Mouse (Mus musculus) heart, adult 2 months (tissue): ENCODE data around the gene Efcab6. TPM values are rescaled to one million over a fixed set of nuclear protein-coding genes. Genes with fewer than 3 reads are reported as not detected.
A peak's percentile ranks its signal among the peaks of the same experiment; 100 is the strongest.

Source experiments
- DNase-seq, 2 experiments: peaks; one replicate each; pipeline ENCODE4 v3.0.0; 2021
- H3K27ac ChIP-seq: fragments of 200-600 bp; 2 replicates; pipeline ENCODE4 v1.8.1; 2022
- H3K27me3 ChIP-seq: fragments of 200-500 bp; 2 replicates; pipeline ENCODE4 v1.6.1; 2012; ENCODE audit warnings: mild to moderate bottlenecking, low read length, inconsistent platforms, mixed read lengths; ENCODE audit not compliant: control insufficient read depth, insufficient read depth
- H3K36me3 ChIP-seq: fragments of 200-500 bp; 2 replicates; pipeline ENCODE4 v1.6.1; 2012; ENCODE audit warnings: low read length, inconsistent platforms; ENCODE audit not compliant: control insufficient read depth, insufficient read depth
- H3K4me1 ChIP-seq: fragments of 200-500 bp; 2 replicates; pipeline ENCODE4 v1.6.1; 2011; ENCODE audit warnings: low read length; ENCODE audit not compliant: control insufficient read depth, insufficient read depth
- H3K4me3 ChIP-seq: fragments of 200-600 bp; 2 replicates; pipeline ENCODE4 v1.8.1; 2022
- H3K79me2 ChIP-seq: fragments of 200-500 bp; replicated peaks from 2 replicates; pipeline ENCODE4 v1.6.1; 2012; ENCODE audit warnings: mild to moderate bottlenecking, inconsistent platforms, low read length, moderate library complexity, mixed read lengths; ENCODE audit not compliant: control insufficient read depth, insufficient read depth
- H3K9ac ChIP-seq: fragments of 200-500 bp; 2 replicates; pipeline ENCODE4 v1.6.1; 2012; ENCODE audit warnings: low read depth, mild to moderate bottlenecking, control low read depth, inconsistent platforms, low read length, mixed read lengths
- CTCF ChIP-seq: fragments of 200-600 bp; IDR thresholded peaks from 2 replicates; pipeline ENCODE4 v1.8.1; 2022; ENCODE audit warnings: antibody characterized with exemption, mild to moderate bottlenecking, moderate library complexity
- EP300 ChIP-seq: fragments of 200-500 bp; IDR thresholded peaks from 2 replicates; pipeline ENCODE4 v1.6.1; 2011; ENCODE audit warnings: low read depth, low read length, control low read depth; ENCODE audit not compliant: insufficient read depth
- POLR2A ChIP-seq: fragments of 200-500 bp; IDR thresholded peaks from 2 replicates; pipeline ENCODE4 v1.6.1; 2011; ENCODE audit warnings: mild to moderate bottlenecking, low read depth, low read length, control low read depth; ENCODE audit not compliant: insufficient read depth
- WGBS: fragments of 180-500 bp; shearing (Covaris S2); methylation state at CpG from one replicate; pipeline ENCODE4 v1.1.7; 2018; 5-methylcytosine and 5-hydroxymethylcytosine counted together
- intact Hi-C: fragments of 180-260 bp; cut with DNase I; formaldehyde crosslinking; loops from one replicate; pipeline ENCODE4 v1.15.1; 2025
- polyA plus RNA-seq: library from polyadenylated mRNA; depleted of rRNA; stranded (reverse); fragments of >200 nt; gene quantifications from 2 replicates; pipeline ENCODE4 v1.2.3, GENCODE M21; 2012
- total RNA-seq, 2 experiments: library from RNA; stranded (reverse); gene quantifications; 2 replicates each; pipeline ENCODE4 v1.2.3; 2021

Gene Efcab6
- total and polyA plus RNA-seq, 3 experiments = 0.18 TPM; not detected in 2

DNA sequence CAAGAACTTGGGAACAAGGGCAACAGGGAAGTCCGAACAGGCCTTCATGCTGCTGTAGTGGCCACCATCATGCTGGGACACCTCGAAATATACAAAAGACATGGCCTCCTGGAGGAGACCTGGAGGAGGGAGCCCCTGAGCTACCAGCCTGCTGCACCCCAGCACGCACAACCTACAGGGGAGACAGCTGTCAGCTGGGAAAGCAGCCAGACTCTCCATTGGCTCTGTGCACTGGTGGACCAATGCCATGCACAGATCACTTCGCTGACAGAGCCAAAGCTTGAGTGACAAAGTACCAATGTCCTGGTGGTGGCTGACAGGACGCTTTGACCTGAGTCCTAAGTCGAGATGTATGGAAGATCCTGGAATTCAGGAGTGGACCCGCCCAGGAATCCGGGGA, 30.9 kb upstream of the Efcab6 start:
- H3K27ac ChIP-seq = no peak overlapping the region
- H3K4me1 ChIP-seq = no peaks in the 10 kb centered on the region
- H3K4me3 ChIP-seq = no peak overlapping the region
- peak in 1 of 2 experiments; percentile 36 for DNase-seq
- H3K27me3 ChIP-seq = 0 out of 2 replicates have a peak, but pooled peaks cover 2% of the 10 kb centered on the region
- no peaks in the 10 kb centered on the region for H3K36me3 ChIP-seq
- intact Hi-C loops = no loop called here
- no peak overlapping the region for H3K9ac ChIP-seq
- TF ChIP-seq EP300 = no peak
- no peak for TF ChIP-seq POLR2A
- TF ChIP-seq CTCF = no peak
- no peaks in the 10 kb centered on the region for H3K79me2 ChIP-seq
- 57% methylated on average over 8 of the region's 8 CpGs for WGBS

DNA sequence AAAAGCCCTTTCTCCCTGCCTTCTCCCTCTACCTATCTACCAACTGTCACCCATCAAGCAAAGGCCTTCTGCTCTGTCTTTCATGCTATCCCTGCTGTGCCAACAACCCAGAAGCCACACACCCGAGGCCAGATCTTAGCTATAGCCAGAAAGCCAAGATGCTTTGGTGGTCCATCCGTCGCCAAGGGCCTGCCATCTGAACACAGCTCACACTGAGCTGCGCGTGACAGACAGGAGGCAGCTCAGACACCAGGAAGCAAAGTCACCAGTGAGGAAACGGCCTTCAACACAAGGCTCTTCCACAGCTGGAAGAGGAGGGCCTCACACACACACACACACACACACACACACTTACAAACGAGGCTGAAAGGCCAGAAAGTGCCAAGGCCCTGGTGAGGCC, 29.7 kb upstream of the Efcab6 start:
- H3K36me3 ChIP-seq = no peaks in the 10 kb centered on the region
- H3K4me3 ChIP-seq = no peak overlapping the region
- intact Hi-C loops = no loop called here
- 57% methylated on average over 7 of the region's 7 CpGs for WGBS
- H3K9ac ChIP-seq = no peak overlapping the region
- no peak overlapping the region for H3K27ac ChIP-seq
- no peaks in the 10 kb centered on the region for H3K4me1 ChIP-seq
- no peak for DNase-seq
- TF ChIP-seq POLR2A (no peak), EP300 (no peak), CTCF (no peak)
- 0 out of 2 replicates have a peak, but pooled peaks cover 2% of the 10 kb centered on the region for H3K27me3 ChIP-seq
- no peaks in the 10 kb centered on the region for H3K79me2 ChIP-seq

DNA sequence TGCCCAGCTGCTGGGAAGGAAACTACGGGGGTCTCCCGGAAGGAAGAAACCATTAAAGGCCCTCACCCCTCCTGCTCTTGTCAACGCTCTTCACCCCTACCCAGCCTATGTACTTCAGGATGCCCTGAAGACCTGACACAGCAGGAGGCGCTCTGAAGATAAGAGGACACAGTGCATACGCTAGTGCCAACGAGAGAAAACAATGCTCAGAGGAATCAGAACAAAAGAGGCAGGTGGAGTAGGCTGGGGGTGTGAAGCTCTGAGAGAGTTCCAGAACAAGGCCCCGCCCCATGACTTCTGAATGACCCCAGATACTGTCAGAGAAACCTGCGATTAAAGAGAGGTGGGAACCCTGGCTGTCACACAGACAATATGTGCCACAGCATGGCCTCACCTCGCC, 21.6 kb upstream of the Efcab6 start:
- DNase-seq = no peak
- Histone ChIP-seq H3K9ac (no peak overlapping the region), H3K4me1 (no peaks in the 10 kb centered on the region), H3K27me3 (no peaks in the 10 kb centered on the region), H3K4me3 (no peak overlapping the region), H3K27ac (no peak overlapping the region), H3K36me3 (no peaks in the 10 kb centered on the region), H3K79me2 (no peaks in the 10 kb centered on the region)
- intact Hi-C loops = no loop called here
- 38% methylated on average over 9 of the region's 9 CpGs for WGBS
- TF ChIP-seq POLR2A = no peak
- TF ChIP-seq EP300 = no peak
- TF ChIP-seq CTCF = no peak

GRCm38 (mm10) chr15:84086364-84086763, 21.2 kb upstream of the Efcab6 start:
- 23% methylated on average over 12 of the region's 12 CpGs for WGBS
- Histone ChIP-seq H3K4me3 (no peak overlapping the region), H3K79me2 (no peaks in the 10 kb centered on the region), H3K9ac (no peak overlapping the region), H3K27me3 (no peaks in the 10 kb centered on the region), H3K27ac (no peak overlapping the region), H3K4me1 (no peaks in the 10 kb centered on the region), H3K36me3 (no peaks in the 10 kb centered on the region)
- TF ChIP-seq POLR2A = no peak
- no peak for DNase-seq
- intact Hi-C loops = no loop called here

- no peaks in the 10 kb centered on the region for H3K36me3 ChIP-seq
- H3K4me1 ChIP-seq = no peaks in the 10 kb centered on the region
- TF ChIP-seq POLR2A (no peak), CTCF (no peak), EP300 (no peak)
- intact Hi-C loops = no loop called here
- no peak for DNase-seq
- no peaks in the 10 kb centered on the region; the same call in 1 of the 2 replicates for H3K27me3 ChIP-seq
- no peaks in the 10 kb centered on the region for H3K79me2 ChIP-seq
- H3K4me3 ChIP-seq = no peak overlapping the region
- H3K9ac ChIP-seq = no peak overlapping the region
- 40% methylated on average over 7 of the region's 7 CpGs for WGBS
- no peak overlapping the region for H3K27ac ChIP-seq
Measured at GRCm38 (mm10) chr15:84080069-84080468, 14.9 kb upstream of the Efcab6 start.

DNA sequence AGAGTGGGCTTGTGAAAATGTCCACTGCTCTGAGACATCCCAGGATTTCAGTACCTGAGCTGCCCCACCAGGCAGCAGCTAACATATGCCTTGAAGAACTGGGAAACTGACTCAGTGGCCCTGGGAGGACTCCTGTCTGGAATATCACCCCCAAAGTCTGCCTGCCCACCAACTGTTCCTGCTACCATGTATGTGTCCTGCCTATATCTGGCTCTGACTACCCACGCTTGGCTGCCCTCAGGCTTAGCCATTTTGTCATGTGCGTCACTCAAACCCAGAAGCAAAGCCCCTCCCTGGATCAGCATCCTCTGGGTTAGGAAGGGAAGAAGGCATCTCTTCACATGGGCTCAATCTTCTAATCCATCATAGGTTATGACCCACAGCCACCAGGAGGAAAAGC, 14.3 kb upstream of the Efcab6 start:
- no peaks in the 10 kb centered on the region; the same call in 1 of the 2 replicates for H3K27me3 ChIP-seq
- intact Hi-C loops = no loop called here
- WGBS = 76% methylated on average over 2 of the region's 2 CpGs

GRCm38 (mm10) chr15:84078667-84079066, 13.5 kb upstream of the Efcab6 start:
- Histone ChIP-seq H3K9ac (no peak overlapping the region), H3K79me2 (no peaks in the 10 kb centered on the region), H3K4me3 (no peak overlapping the region), H3K27ac (no peak overlapping the region), H3K36me3 (no peaks in the 10 kb centered on the region), H3K27me3 (no peaks in the 10 kb centered on the region; the same call in 1 of the 2 replicates), H3K4me1 (no peaks in the 10 kb centered on the region)
- TF ChIP-seq CTCF (no peak), POLR2A (no peak), EP300 (no peak)
- no peak for DNase-seq
- intact Hi-C loops = no loop called here
- 77% methylated on average over 13 of the region's 13 CpGs for WGBS

More for the DNA sequence above, 14.3 kb upstream of the Efcab6 start:
- H3K4me3 ChIP-seq = no peak overlapping the region
- TF ChIP-seq CTCF (no peak), EP300 (no peak), POLR2A (no peak)
- H3K36me3 ChIP-seq = no peaks in the 10 kb centered on the region
- no peaks in the 10 kb centered on the region for H3K4me1 ChIP-seq
- no peak overlapping the region for H3K27ac ChIP-seq
- no peak overlapping the region for H3K9ac ChIP-seq
- no peaks in the 10 kb centered on the region for H3K79me2 ChIP-seq
- no peak for DNase-seq
